In the genomic region with DNA sequence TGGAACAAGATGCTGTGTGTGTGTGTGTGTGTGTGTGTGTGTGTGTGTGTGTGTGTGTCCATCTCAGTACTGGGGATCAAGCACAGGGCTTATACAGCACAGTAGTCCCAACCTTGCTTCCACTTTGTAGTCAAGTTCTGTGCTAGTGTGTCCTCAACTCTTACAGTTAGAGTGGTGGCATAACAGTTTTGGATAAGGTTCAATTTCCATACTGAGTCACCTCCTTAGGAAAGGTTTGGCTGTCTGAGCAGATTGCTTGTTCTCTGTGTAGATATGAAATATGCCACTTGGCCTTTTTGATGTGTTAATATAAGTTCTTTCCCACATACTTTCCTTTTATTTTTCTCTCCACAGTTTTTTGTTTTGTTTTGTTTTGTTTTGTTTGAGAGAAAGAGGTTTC, we compare ENCODE assay signal across 19 mouse cellular contexts. TPM values are rescaled to one million over a fixed set of nuclear protein-coding genes. Genes with fewer than 3 reads are reported as not detected.
DNase-seq lines count a peak whose midpoint lies in the region; ATAC-seq and TF ChIP-seq lines count a peak whose summit lies in the region.
"Had no signal": no experiment of that assay in that cellular context is flagged by ENCODE, and none has a peak within 500 bp of the region (broad histone marks: within the 10 kb centered on the region; RNA-seq: fewer than 3 reads in every experiment).

No protein-coding gene starts in this region.

- no peaks in the 10 kb centered on the region for H3K9me3 ChIP-seq in lung, postnatal 0 days (ENCODE audit: low read length)
- H3K9me3 ChIP-seq in forebrain, embryonic 10.5 days, result no peaks in the 10 kb centered on the region
- H3K9me3 ChIP-seq: embryonic facial prominence, embryonic 13.5 days; forebrain, embryonic 12.5 days; heart, embryonic 12.5 days; hindbrain, embryonic 10.5 days; hindbrain, embryonic 15.5 days had no signal

- no peak for TF ChIP-seq EP300 in lung, postnatal 0 days (IDR thresholded peaks at IDR 0.05)

- H3K4me3 ChIP-seq in lung, postnatal 0 days (ENCODE audit: low read depth, low read length), result no peak overlapping the region
- H3K4me3 ChIP-seq in testis, adult 2 months (ENCODE audit: control insufficient read depth, low read depth, low read length), result no peak overlapping the region
- no peak overlapping the region for H3K4me3 ChIP-seq in embryonic fibroblast, embryonic 13.5 days (ENCODE audit: insufficient read depth, low read length)
- H3K4me3 ChIP-seq in forebrain, embryonic 10.5 days, result no peak overlapping the region
- H3K4me3 ChIP-seq: embryonic facial prominence, embryonic 13.5 days; forebrain, embryonic 12.5 days; gastrocnemius, adult 2 months; heart, embryonic 12.5 days; hindbrain, embryonic 10.5 days; hindbrain, embryonic 15.5 days had no signal

- peak; percentile 73 for DNase-seq in lung, postnatal 0 days (ENCODE audit: low spot score)
- no peak for DNase-seq in lung, postnatal 14 days
- DNase-seq in testis, postnatal 10 days (ENCODE audit: low spot score), result no peak
- DNase-seq in forebrain, embryonic 10.5 days (ENCODE audit: extremely low spot score, low spot score), result no peak
- DNase-seq: cerebellum, adult 11-12 months; cerebellum, adult 9-10 months; cerebellum, postnatal 25 days; gastrocnemius, adult 2 months; gastrocnemius, postnatal 25 days had no signal

- no peak for TF ChIP-seq POLR2A in testis, adult 2 months (IDR thresholded peaks at IDR 0.05; ENCODE audit: control insufficient read depth, low read depth, low read length)
- no peak for TF ChIP-seq POLR2A in embryonic fibroblast, embryonic 13.5 days (IDR thresholded peaks at IDR 0.05; ENCODE audit: low read depth, low read length)

- H3K27ac ChIP-seq in lung, postnatal 0 days (ENCODE audit: low read length), result no peak overlapping the region
- peak overlapping the region; percentile 65 for H3K27ac ChIP-seq in testis, adult 2 months (ENCODE audit: control insufficient read depth, insufficient read depth, low read depth, low read length)
- peak overlapping the region; percentile 45; the same call in 1 of the 2 replicates for H3K27ac ChIP-seq in embryonic fibroblast, embryonic 13.5 days (ENCODE audit: insufficient read depth, low read length)
- no peak overlapping the region for H3K27ac ChIP-seq in forebrain, embryonic 10.5 days
- H3K27ac ChIP-seq: embryonic facial prominence, embryonic 13.5 days; forebrain, embryonic 12.5 days; gastrocnemius, adult 2 months; hindbrain, embryonic 10.5 days; hindbrain, embryonic 15.5 days had no signal

- no peak for TF ChIP-seq CTCF in lung, postnatal 0 days (IDR thresholded peaks at IDR 0.05)
- TF ChIP-seq CTCF in testis, adult 2 months (IDR thresholded peaks at IDR 0.05; ENCODE audit: control insufficient read depth, insufficient read depth, insufficient replicate concordance, low read depth, low read length), result no peak
- no peak for TF ChIP-seq CTCF in embryonic fibroblast, embryonic 13.5 days (IDR thresholded peaks at IDR 0.05; ENCODE audit: borderline replicate concordance, insufficient read depth, low read length)

- no peak overlapping the region for H3K9ac ChIP-seq in lung, postnatal 0 days (replicated peaks; ENCODE audit: low read depth)
- H3K9ac ChIP-seq: embryonic facial prominence, embryonic 13.5 days; forebrain, embryonic 12.5 days; heart, embryonic 12.5 days; hindbrain, embryonic 15.5 days had no signal

- H3K36me3 ChIP-seq in lung, postnatal 0 days (ENCODE audit: insufficient read depth, low read length), result peaks cover 8% of the 10 kb centered on the region; the same call in 1 of the 2 replicates
- no peaks in the 10 kb centered on the region for H3K36me3 ChIP-seq in testis, adult 2 months (ENCODE audit: control insufficient read depth, insufficient read depth, low read length)
- peaks cover 99% of the 10 kb centered on the region for H3K36me3 ChIP-seq in forebrain, embryonic 10.5 days (replicated peaks)

- ATAC-seq in lung, postnatal 0 days, result peak; percentile 76
- ATAC-seq in megakaryocyte, adult 5-6 weeks (ENCODE audit: poor library complexity, severe bottlenecking), result no peak
- ATAC-seq: forebrain, embryonic 16.5 days had no signal

- no peaks in the 10 kb centered on the region for H3K4me1 ChIP-seq in lung, postnatal 0 days (ENCODE audit: insufficient read depth, low read depth, low read length)
- no peaks in the 10 kb centered on the region; the same call in 1 of the 2 replicates for H3K4me1 ChIP-seq in testis, adult 2 months (ENCODE audit: control insufficient read depth, insufficient read depth, low read length)
- no peaks in the 10 kb centered on the region for H3K4me1 ChIP-seq in embryonic fibroblast, embryonic 13.5 days (ENCODE audit: control insufficient read depth, insufficient read depth, low read length)
- H3K4me1 ChIP-seq in forebrain, embryonic 10.5 days, result peaks cover 3% of the 10 kb centered on the region; the same call in 1 of the 2 replicates
- H3K4me1 ChIP-seq: embryonic facial prominence, embryonic 13.5 days; forebrain, embryonic 12.5 days; heart, embryonic 12.5 days; hindbrain, embryonic 10.5 days; hindbrain, embryonic 15.5 days had no signal

- no peaks in the 10 kb centered on the region for H3K27me3 ChIP-seq in lung, postnatal 0 days (replicated peaks; ENCODE audit: insufficient read depth, low read length)
- H3K27me3 ChIP-seq in testis, adult 2 months (ENCODE audit: control insufficient read depth, insufficient read depth, low read length), result no peaks in the 10 kb centered on the region
- no peaks in the 10 kb centered on the region for H3K27me3 ChIP-seq in forebrain, embryonic 10.5 days (ENCODE audit: poor library complexity, severe bottlenecking)
- H3K27me3 ChIP-seq: embryonic facial prominence, embryonic 13.5 days; forebrain, embryonic 12.5 days; heart, embryonic 12.5 days; hindbrain, embryonic 15.5 days had no signal

- H3K4me2 ChIP-seq in lung, postnatal 0 days (replicated peaks; ENCODE audit: low read depth, low read length), result no peak overlapping the region
- H3K4me2 ChIP-seq: embryonic facial prominence, embryonic 13.5 days; forebrain, embryonic 12.5 days; heart, embryonic 12.5 days; hindbrain, embryonic 15.5 days had no signal

RNA-seq across cellular contexts. Expression of gene Gdf11, which starts 13.2 kb away (rescaled TPM):
- polyA plus RNA-seq in lung, postnatal 0 days (2015; fragmentation: Nextera tagmentation; extraction: Ambion mirVana), result 1.6 and 2.1 TPM in 2 replicates
- 0.82 and 0.93 TPM in 2 replicates for polyA plus RNA-seq in testis, adult 2 months (2012; rRNA removed)
- polyA plus RNA-seq in embryonic fibroblast, embryonic 13.5 days (2011; ENCODE audit: insufficient read length, low read depth, missing spikeins), result 16.3 and 19.4 TPM in 2 replicates
- 0.07 and 0.18 TPM in 2 replicates for total RNA-seq in megakaryocyte, adult 5-6 weeks (2015)
- 0.18 and 0.28 TPM in 2 replicates for total RNA-seq in megakaryocyte, adult 5-6 weeks (2017)
- 9.7 and 10.7 TPM in 2 replicates for polyA plus RNA-seq in forebrain, embryonic 10.5 days (2016; fragmentation: Nextera tagmentation; extraction: Ambion mirVana)

RNA-seq across cellular contexts. Expression of gene Cd63, which starts 22.5 kb away (rescaled TPM):
- 761 and 764 TPM in 2 replicates for polyA plus RNA-seq in lung, postnatal 0 days (2015; fragmentation: Nextera tagmentation; extraction: Ambion mirVana)
- 28.8 and 30.9 TPM in 2 replicates for polyA plus RNA-seq in testis, adult 2 months (2012; rRNA removed)
- 686 and 779 TPM in 2 replicates for polyA plus RNA-seq in embryonic fibroblast, embryonic 13.5 days (2011; ENCODE audit: insufficient read length, low read depth, missing spikeins)
- total RNA-seq in megakaryocyte, adult 5-6 weeks (2015), result 60.5 and 76.0 TPM in 2 replicates
- total RNA-seq in megakaryocyte, adult 5-6 weeks (2017), result 46.8 and 47.1 TPM in 2 replicates
- polyA plus RNA-seq in forebrain, embryonic 10.5 days (2016; fragmentation: Nextera tagmentation; extraction: Ambion mirVana), result 179 and 184 TPM in 2 replicates

RNA-seq across cellular contexts. Expression of gene Rdh5, which starts 44.4 kb away (rescaled TPM):
- polyA plus RNA-seq in lung, postnatal 0 days (2015; fragmentation: Nextera tagmentation; extraction: Ambion mirVana), result 13.2 and 16.7 TPM in 2 replicates
- 7.5 and 8.9 TPM in 2 replicates for polyA plus RNA-seq in testis, adult 2 months (2012; rRNA removed)
- polyA plus RNA-seq in embryonic fibroblast, embryonic 13.5 days (2011; ENCODE audit: insufficient read length, low read depth, missing spikeins), result 5.5 and 7.7 TPM in 2 replicates
- 3.4 and 6.0 TPM in 2 replicates for total RNA-seq in megakaryocyte, adult 5-6 weeks (2015)
- 0.94 and 3.6 TPM in 2 replicates for total RNA-seq in megakaryocyte, adult 5-6 weeks (2017)
- 11.0 and 12.8 TPM in 2 replicates for polyA plus RNA-seq in forebrain, embryonic 10.5 days (2016; fragmentation: Nextera tagmentation; extraction: Ambion mirVana)

RNA-seq across cellular contexts. Expression of gene Bloc1s1, which starts 45.5 kb away (rescaled TPM):
- polyA plus RNA-seq in lung, postnatal 0 days (2015; fragmentation: Nextera tagmentation; extraction: Ambion mirVana), result 228 and 243 TPM in 2 replicates
- polyA plus RNA-seq in testis, adult 2 months (2012; rRNA removed), result 97.9 and 108 TPM in 2 replicates
- 80.5 and 91.4 TPM in 2 replicates for polyA plus RNA-seq in embryonic fibroblast, embryonic 13.5 days (2011; ENCODE audit: insufficient read length, low read depth, missing spikeins)
- 190 and 212 TPM in 2 replicates for total RNA-seq in megakaryocyte, adult 5-6 weeks (2015)
- 135 and 165 TPM in 2 replicates for total RNA-seq in megakaryocyte, adult 5-6 weeks (2017)
- 166 and 178 TPM in 2 replicates for polyA plus RNA-seq in forebrain, embryonic 10.5 days (2016; fragmentation: Nextera tagmentation; extraction: Ambion mirVana)

RNA-seq across cellular contexts. Expression of gene Itga7, which starts 55.3 kb away (rescaled TPM):
- polyA plus RNA-seq in lung, postnatal 0 days (2015; fragmentation: Nextera tagmentation; extraction: Ambion mirVana), result 14.6 and 20.7 TPM in 2 replicates
- 19.0 and 19.1 TPM in 2 replicates for polyA plus RNA-seq in testis, adult 2 months (2012; rRNA removed)
- 16.9 and 22.1 TPM in 2 replicates for polyA plus RNA-seq in embryonic fibroblast, embryonic 13.5 days (2011; ENCODE audit: insufficient read length, low read depth, missing spikeins)
- not detected in 2 replicates for total RNA-seq in megakaryocyte, adult 5-6 weeks (2015)
- total RNA-seq in megakaryocyte, adult 5-6 weeks (2017), result not detected in 2 replicates
- 0.15 and 0.36 TPM in 2 replicates for polyA plus RNA-seq in forebrain, embryonic 10.5 days (2016; fragmentation: Nextera tagmentation; extraction: Ambion mirVana)
- total RNA-seq: granulocyte monocyte progenitor cell, adult 5-6 weeks had no signal

Comparison
In these comparisons a context has a peak if more than half of its experiments do, and no peak if none do; other contexts are left out.
1. H3K27ac ChIP-seq: peak in testis, adult 2 months (single experiment) and embryonic fibroblast, embryonic 13.5 days (single experiment); none in lung, postnatal 0 days (single experiment) and forebrain, embryonic 10.5 days (single experiment).